26 mouse cellular contexts compared by ENCODE assay signal in genomic region chr4:114882232-114882631, GRCm38 (mm10). TPM values are rescaled to one million over a fixed set of nuclear protein-coding genes. Genes with fewer than 3 reads are reported as not detected.
DNase-seq lines count a peak whose midpoint lies in the region; ATAC-seq lines count a peak whose summit lies in the region.
"Had no signal": no experiment of that assay in that cellular context is flagged by ENCODE, and none has a peak within 500 bp of the region (broad histone marks: within the 10 kb centered on the region; RNA-seq: fewer than 3 reads in every experiment).

No protein-coding gene starts in this region.

- no peak overlapping the region for H3K4me2 ChIP-seq in midbrain, embryonic 11.5 days
- no peak overlapping the region for H3K4me2 ChIP-seq in midbrain, embryonic 14.5 days (ENCODE audit: low read length)
- no peak overlapping the region for H3K4me2 ChIP-seq in midbrain, embryonic 13.5 days (replicated peaks)

- ATAC-seq in midbrain, embryonic 11.5 days (ENCODE audit: low FRiP score): no peak
- no peak for ATAC-seq in midbrain, embryonic 14.5 days (ENCODE audit: low FRiP score, low TSS enrichment)
- ATAC-seq in midbrain, embryonic 13.5 days: peak; percentile 55; the same call in 1 of the 2 replicates
- ATAC-seq: activated CD4-positive, CD25-positive, alpha-beta regulatory T cell, adult 4 months; CD4-positive, CD25-positive, alpha-beta regulatory T cell, adult 4 months; Patski had no signal

- intact Hi-C loops in heart, postnatal 25 days (cut with DNase I): no loop called here

- no peak overlapping the region for H3K4me3 ChIP-seq in midbrain, embryonic 11.5 days (ENCODE audit: low read depth, low read length)
- H3K4me3 ChIP-seq in midbrain, embryonic 14.5 days (replicated peaks; ENCODE audit: low read depth, low read length): no peak overlapping the region
- no peak overlapping the region for H3K4me3 ChIP-seq in midbrain, embryonic 13.5 days (replicated peaks)
- H3K4me3 ChIP-seq in midbrain, embryonic 10.5 days: no peak overlapping the region

- no peak overlapping the region for H3K27ac ChIP-seq in midbrain, embryonic 11.5 days (ENCODE audit: low read depth, low read length)
- H3K27ac ChIP-seq in midbrain, embryonic 14.5 days (replicated peaks; ENCODE audit: low read depth, low read length): no peak overlapping the region
- no peak overlapping the region for H3K27ac ChIP-seq in midbrain, embryonic 13.5 days
- H3K27ac ChIP-seq in midbrain, embryonic 10.5 days (replicated peaks): no peak overlapping the region

- no peaks in the 10 kb centered on the region for H3K9me3 ChIP-seq in midbrain, embryonic 11.5 days (ENCODE audit: control insufficient read depth, low read length)
- no peaks in the 10 kb centered on the region for H3K9me3 ChIP-seq in midbrain, embryonic 14.5 days (ENCODE audit: control insufficient read depth, low read length)
- H3K9me3 ChIP-seq in midbrain, embryonic 13.5 days: no peaks in the 10 kb centered on the region
- H3K9me3 ChIP-seq in midbrain, embryonic 10.5 days (replicated peaks): no peaks in the 10 kb centered on the region
- H3K9me3 ChIP-seq: G1E had no signal

- H3K4me1 ChIP-seq in midbrain, embryonic 11.5 days (ENCODE audit: control insufficient read depth, insufficient read depth, low read length): no peaks in the 10 kb centered on the region
- H3K4me1 ChIP-seq in midbrain, embryonic 14.5 days (ENCODE audit: control insufficient read depth, insufficient read depth, low read length): no peaks in the 10 kb centered on the region
- 0 out of 2 replicates have a peak, but pooled peaks cover 3% of the 10 kb centered on the region for H3K4me1 ChIP-seq in midbrain, embryonic 13.5 days (replicated peaks)
- 0 out of 2 replicates have a peak, but pooled peaks cover 3% of the 10 kb centered on the region for H3K4me1 ChIP-seq in midbrain, embryonic 10.5 days

- H3K9ac ChIP-seq in midbrain, embryonic 11.5 days (ENCODE audit: low read length): no peak overlapping the region
- H3K9ac ChIP-seq in midbrain, embryonic 14.5 days (replicated peaks; ENCODE audit: low read length): no peak overlapping the region
- H3K9ac ChIP-seq in midbrain, embryonic 13.5 days (replicated peaks): no peak overlapping the region

- H3K36me3 ChIP-seq in midbrain, embryonic 11.5 days (ENCODE audit: control insufficient read depth, insufficient read depth, low read length): no peaks in the 10 kb centered on the region
- no peaks in the 10 kb centered on the region for H3K36me3 ChIP-seq in midbrain, embryonic 14.5 days (ENCODE audit: control insufficient read depth, insufficient read depth, low read length)
- H3K36me3 ChIP-seq in midbrain, embryonic 13.5 days: no peaks in the 10 kb centered on the region
- H3K36me3 ChIP-seq in midbrain, embryonic 10.5 days: no peaks in the 10 kb centered on the region
- H3K36me3 ChIP-seq: G1E had no signal

- DNase-seq in heart, adult 11 months: peak; percentile 78
- DNase-seq in heart, postnatal 25 days (ENCODE audit: low spot score): no peak
- peak; percentile 12 for DNase-seq in midbrain, embryonic 11.5 days (ENCODE audit: low spot score, missing footprints)
- DNase-seq in midbrain, embryonic 14.5 days: no peak
- no peak for DNase-seq in midbrain, embryonic 10.5 days (ENCODE audit: low spot score)
- DNase-seq: adrenal gland, adult 2 months; adrenal gland, adult 8-10 months; adrenal gland, postnatal 10 days; adrenal gland, postnatal 14 days; adrenal gland, postnatal 25 days; adrenal gland, postnatal 36 days; B cell, adult 2 months; cerebellum, adult 11 months; cerebellum, adult 11-12 months; cerebellum, adult 18-20 months had no signal

- no peaks in the 10 kb centered on the region for H3K27me3 ChIP-seq in midbrain, embryonic 11.5 days (ENCODE audit: control insufficient read depth, insufficient read depth, low read length)
- H3K27me3 ChIP-seq in midbrain, embryonic 14.5 days (ENCODE audit: control insufficient read depth, insufficient read depth, low read length): no peaks in the 10 kb centered on the region
- 0 out of 2 replicates have a peak, but pooled peaks cover 4% of the 10 kb centered on the region for H3K27me3 ChIP-seq in midbrain, embryonic 13.5 days
- H3K27me3 ChIP-seq in midbrain, embryonic 10.5 days (ENCODE audit: low read depth, poor library complexity, severe bottlenecking): peaks cover 12% of the 10 kb centered on the region

- WGBS in midbrain, embryonic 11.5 days: 83% methylated on average over 1 of the region's 1 CpGs
- WGBS in midbrain, embryonic 14.5 days: 60% methylated on average over 1 of the region's 1 CpGs
- WGBS in midbrain, embryonic 13.5 days: 70% methylated on average over 1 of the region's 1 CpGs
- WGBS in midbrain, embryonic 10.5 days: 90% methylated on average over 1 of the region's 1 CpGs

RNA-seq across cellular contexts. Expression of gene Foxd2, which starts 26.4 kb away (rescaled TPM):
- total RNA-seq in heart, postnatal 25 days (2021): under 1 TPM; 0.17 to 0.44 TPM
- polyA plus RNA-seq in midbrain, embryonic 11.5 days (2014; fragmentation: Nextera tagmentation; extraction: Ambion mirVana): 2.0 and 2.4 TPM in 2 replicates
- 0.11 and 0.54 TPM in 2 replicates for polyA plus RNA-seq in midbrain, embryonic 14.5 days (2014; fragmentation: Nextera tagmentation; extraction: Ambion mirVana)
- polyA plus RNA-seq in midbrain, embryonic 13.5 days (2015; fragmentation: Nextera tagmentation; extraction: Ambion mirVana): 0.41 and 0.50 TPM in 2 replicates
- polyA plus RNA-seq in midbrain, embryonic 10.5 days (2016; fragmentation: Nextera tagmentation; extraction: Ambion mirVana): 2.1 and 3.3 TPM in 2 replicates

RNA-seq across cellular contexts. Expression of gene Foxe3, which starts 43.6 kb away (rescaled TPM):
- not detected for total RNA-seq in heart, postnatal 25 days (2021)
- 0.44 and 1.1 TPM in 2 replicates for polyA plus RNA-seq in midbrain, embryonic 11.5 days (2014; fragmentation: Nextera tagmentation; extraction: Ambion mirVana)
- polyA plus RNA-seq in midbrain, embryonic 14.5 days (2014; fragmentation: Nextera tagmentation; extraction: Ambion mirVana): not detected in 2 replicates
- polyA plus RNA-seq in midbrain, embryonic 13.5 days (2015; fragmentation: Nextera tagmentation; extraction: Ambion mirVana): not detected in 2 replicates
- 6.7 and 14.7 TPM in 2 replicates for polyA plus RNA-seq in midbrain, embryonic 10.5 days (2016; fragmentation: Nextera tagmentation; extraction: Ambion mirVana)
- total RNA-seq: adrenal gland, adult 18-20 months; adrenal gland, adult 2 months; adrenal gland, postnatal 10 days; adrenal gland, postnatal 14 days; adrenal gland, postnatal 25 days; adrenal gland, postnatal 36 days; adrenal gland, postnatal 4 days; CH12.LX; ES-E14; G1E; MEL had no signal
- polyA plus RNA-seq: activated CD4-positive, CD25-positive, alpha-beta regulatory T cell, adult 4 months; C2C12; CD4-positive, CD25-positive, alpha-beta regulatory T cell, adult 4 months; G1E; Patski had no signal

Comparison
In these comparisons a context has a peak if more than half of its experiments do, and no peak if none do; other contexts are left out.
1. DNase-seq: peak in heart, adult 11 months (single experiment) and midbrain, embryonic 11.5 days (single experiment); none in heart, postnatal 25 days (single experiment), midbrain, embryonic 14.5 days (single experiment) and midbrain, embryonic 10.5 days (single experiment).